Mouse (Mus musculus): ENCODE data around the gene Rgl3.
A peak's percentile ranks its signal among the peaks of the same experiment; 100 is the strongest.

Rgl3 gene

DNA sequence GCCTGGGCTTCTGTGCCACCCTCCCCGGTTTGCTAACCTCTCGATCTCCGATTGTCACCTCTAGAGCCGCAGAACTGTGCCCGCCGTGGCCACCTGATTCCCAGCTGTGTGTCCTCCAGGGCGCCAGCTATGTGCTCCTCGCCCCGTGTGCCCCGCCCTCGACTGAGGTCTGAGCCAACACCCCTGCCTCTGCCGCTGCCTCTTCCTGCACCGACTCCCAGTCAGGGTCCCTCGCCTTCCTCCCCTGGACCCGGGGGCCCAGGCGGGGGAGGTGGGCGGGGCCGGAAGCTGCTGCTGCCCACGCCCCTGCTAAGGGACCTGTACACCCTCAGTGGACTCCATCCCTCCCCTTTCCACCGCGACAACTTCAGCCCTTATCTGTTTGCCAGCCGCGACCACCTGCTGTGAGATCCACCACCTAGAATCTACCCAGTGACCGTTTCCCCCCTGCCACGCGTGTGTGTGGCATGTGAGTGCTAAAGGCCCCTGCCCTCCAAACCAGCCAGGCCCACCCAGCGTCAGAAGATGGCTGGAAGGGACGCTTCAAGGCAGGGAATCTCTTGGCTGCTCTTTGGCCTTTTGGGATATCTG lies 41.6 kb downstream of the Rgl3 start:
- no peak for DNase-seq

DNA sequence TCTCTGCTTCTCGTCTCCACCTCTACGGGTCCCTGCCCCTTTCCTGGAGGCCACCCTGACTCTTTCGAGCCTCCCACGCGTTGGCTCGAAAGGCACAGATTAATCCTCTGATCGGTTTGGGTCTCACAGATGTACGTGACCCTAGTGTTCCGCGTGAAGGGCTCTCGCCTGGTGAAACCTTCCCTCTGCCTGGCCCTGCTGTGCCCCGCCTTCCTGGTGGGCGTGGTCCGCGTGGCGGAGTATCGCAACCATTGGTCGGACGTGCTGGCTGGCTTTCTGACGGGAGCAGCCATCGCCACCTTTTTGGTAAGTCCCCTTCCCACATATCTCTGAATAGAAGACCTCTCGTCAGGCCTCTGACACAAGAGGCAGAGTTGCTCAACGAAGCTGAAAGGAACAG lies 45.0 kb downstream of the Rgl3 start:
- no peak for DNase-seq

GRCm38 (mm10) chr9:21943638-21944037 lies 45.6 kb downstream of the Rgl3 start:
- DNase-seq, result no peak

DNA sequence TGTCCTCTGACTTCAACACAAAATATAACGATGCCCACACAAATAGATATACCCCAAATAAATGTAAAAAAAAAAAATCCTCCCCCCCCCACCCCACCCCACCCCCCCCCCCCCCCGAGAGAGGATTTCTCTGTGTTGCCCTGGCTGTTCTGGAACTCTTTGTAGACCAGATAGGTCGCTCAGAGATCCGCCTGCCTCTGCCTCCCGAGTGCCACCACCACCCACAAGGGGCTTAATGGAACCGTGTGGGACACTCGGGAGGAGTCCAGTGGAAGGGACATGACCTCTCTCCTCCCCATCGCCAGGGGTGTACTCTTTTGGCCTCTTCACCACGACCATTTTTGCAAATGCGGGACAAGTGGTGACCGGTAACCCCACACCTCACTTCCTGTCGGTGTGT lies 46.2 kb downstream of the Rgl3 start:
- no peak for DNase-seq

DNA sequence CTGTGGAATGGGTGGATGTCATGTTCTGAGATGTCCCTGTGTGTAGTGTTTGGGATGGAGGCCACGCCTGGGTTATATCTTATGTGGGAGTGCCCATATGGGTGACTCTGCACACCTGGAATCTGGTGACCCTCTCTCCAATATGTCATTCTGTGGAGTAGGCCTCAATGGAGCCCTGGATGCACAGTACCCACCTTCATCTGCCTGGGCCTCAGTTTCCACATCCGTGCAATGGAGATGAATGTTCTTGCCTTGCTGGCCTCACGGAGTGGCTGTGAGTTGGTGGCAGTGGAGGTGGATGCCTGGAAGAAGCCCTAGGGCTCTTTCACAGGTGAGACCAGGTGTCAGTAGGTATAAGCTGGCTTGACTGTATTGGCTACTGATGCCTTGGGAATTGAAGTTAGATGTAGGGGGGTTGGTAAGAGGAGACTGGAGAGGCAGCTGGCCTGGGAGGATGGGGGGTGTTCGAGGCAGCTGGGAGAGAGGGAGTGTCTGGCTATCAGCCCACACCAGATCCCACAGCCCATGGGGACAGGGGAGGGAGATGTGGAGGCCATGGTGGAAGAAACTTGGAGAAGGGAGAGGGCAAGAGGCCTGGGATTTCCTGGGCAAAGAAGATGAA lies 50.9 kb downstream of the Rgl3 start:
- no peak for DNase-seq

GRCm38 (mm10) chr9:21937711-21938175 lies 51.5 kb downstream of the Rgl3 start:
- DNase-seq, result no peak

- DNase-seq, result peak; percentile 96 to 98
Measured at GRCm38 (mm10) chr9:21936692-21937570, 52.3 kb downstream of the Rgl3 start, which contains the start of gene Plppr2. Gene Plppr2, plus strand, starts transcription at chr9:21937033.

- DNase-seq, result no peak
Measured at GRCm38 (mm10) chr9:21935466-21936131, 53.6 kb downstream of the Rgl3 start.

- DNase-seq, result no peak
Measured at GRCm38 (mm10) chr9:21934021-21934420, 55.2 kb downstream of the Rgl3 start.

- DNase-seq, result no peak
Measured at GRCm38 (mm10) chr9:21932445-21933137, 56.7 kb downstream of the Rgl3 start.

- DNase-seq, result no peak
Measured at GRCm38 (mm10) chr9:21932006-21932405, 57.2 kb downstream of the Rgl3 start.

DNA sequence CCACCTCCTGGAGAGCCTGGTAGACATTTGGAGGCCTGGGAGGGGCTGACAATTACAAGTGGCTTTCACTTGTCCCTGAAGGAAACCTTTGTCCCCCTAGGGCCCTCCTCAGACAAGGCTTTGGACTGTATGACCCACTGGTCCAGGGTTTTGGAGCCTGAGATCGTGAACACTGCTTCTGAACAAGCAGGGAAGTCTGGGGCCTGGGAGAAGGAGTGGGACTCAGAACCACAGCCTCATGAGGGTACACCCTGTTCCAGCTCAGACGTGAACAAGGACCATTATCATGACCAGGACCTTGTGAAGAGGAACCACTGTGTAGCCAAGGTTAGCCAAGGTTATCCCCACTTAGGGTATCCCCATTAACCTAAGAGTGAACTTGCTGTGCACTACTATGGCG lies 60.0 kb downstream of the Rgl3 start:
- DNase-seq, result no peak

- peak; percentile 97 to 98 for DNase-seq
Measured at GRCm38 (mm10) chr9:21927208-21927753, 62.0 kb downstream of the Rgl3 start, which contains the start of the genes Ccdc159 and Tmem205. Gene Ccdc159, plus strand, starts transcription at chr9:21927471. Gene Tmem205, minus strand, starts transcription at chr9:21927556.

GRCm38 (mm10) chr9:21926784-21927183 lies 62.5 kb downstream of the Rgl3 start:
- peak in 1 of 2 experiments; percentile 27 for DNase-seq

- peak; percentile 28 to 36 for DNase-seq
Measured at GRCm38 (mm10) chr9:21926155-21926554, 63.1 kb downstream of the Rgl3 start.

GRCm38 (mm10) chr9:21925506-21925905 lies 63.7 kb downstream of the Rgl3 start:
- DNase-seq, result no peak

DNA sequence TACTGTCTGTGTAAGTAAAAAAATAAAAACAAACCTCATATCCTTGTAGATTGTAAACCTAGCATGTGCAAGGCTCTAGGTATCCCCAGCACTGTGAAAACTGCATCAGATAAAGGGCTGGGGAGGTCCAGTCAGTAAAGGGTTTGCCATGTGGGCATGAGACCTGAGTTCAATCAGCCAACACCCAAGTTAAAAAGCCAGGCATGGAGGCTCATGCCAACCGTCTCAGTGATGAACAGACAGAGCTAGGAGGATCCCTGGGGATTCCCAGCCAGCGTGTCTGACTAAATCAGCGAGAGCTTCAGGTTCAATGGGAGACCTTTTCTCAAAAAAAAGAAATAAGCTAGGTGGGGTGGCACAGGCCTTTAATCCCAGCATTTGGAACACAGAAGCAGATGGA lies 64.2 kb downstream of the Rgl3 start:
- no peak for DNase-seq

DNA sequence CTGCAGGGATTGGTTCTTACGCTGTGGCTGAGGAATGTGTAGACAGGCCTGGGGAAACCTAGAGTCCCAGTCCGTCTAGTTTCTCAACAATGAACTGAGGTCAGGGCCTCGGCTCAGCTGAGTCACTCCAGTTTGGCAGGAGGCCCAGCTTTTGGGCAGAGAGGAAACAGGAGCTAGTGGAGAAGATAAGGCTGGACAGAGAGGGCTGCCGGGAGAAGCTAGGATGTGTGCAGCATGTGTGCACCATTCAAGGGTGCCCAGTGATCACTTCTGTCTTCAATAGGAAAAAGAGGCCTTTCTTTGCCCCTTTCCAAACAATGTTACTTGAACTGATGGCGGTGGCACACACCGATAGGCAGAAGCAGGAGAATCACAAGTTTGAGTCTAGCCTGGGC lies 65.2 kb downstream of the Rgl3 start:
- peak; percentile 97 to 98 for DNase-seq

DNA sequence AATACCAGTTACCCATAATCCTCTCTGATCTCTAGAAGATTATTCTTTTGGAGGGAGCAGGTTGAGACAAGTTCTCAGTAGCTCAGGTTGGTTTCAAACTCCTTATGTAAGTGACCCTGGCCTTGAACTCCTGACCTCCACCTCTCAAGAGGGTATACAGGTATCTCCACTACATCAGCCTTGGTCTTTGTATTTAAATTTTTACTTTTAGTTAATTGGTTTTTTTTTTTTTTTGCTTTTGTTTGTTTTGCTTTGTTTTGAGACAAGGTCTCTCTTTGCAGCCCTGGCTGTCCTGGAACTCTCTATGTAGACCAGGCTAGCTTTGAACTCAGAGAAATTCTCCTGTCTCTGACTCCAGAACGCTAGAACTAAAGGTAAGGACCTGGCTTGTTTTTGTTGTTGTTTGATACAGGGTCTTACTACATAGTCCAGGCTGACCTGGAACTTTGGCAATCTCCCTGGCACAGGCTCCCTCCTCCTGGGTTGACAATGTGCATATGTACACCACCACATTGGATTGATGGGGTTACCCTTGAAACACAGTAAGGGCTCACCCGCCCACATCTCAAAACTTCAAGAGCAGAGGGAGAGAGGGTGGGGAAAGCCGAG lies 65.7 kb downstream of the Rgl3 start:
- DNase-seq, result no peak

- no peak for DNase-seq
Measured at GRCm38 (mm10) chr9:21923036-21923435, 66.2 kb downstream of the Rgl3 start.
